Mouse (Mus musculus): Measurements from ENCODE around the gene Acr. TPM values are rescaled to one million over a fixed set of nuclear protein-coding genes. Genes with fewer than 3 reads are reported as not detected.

Gene Acr
- polyA plus RNA-seq, 1 experiment from 2014 or later = 0.08 TPM

Other genes starting within 250 kb of the Acr start
- gene Adm2, start 245.6 kb upstream of the Acr start, polyA plus RNA-seq (2015; fragmentation: Nextera tagmentation; extraction: Ambion mirVana) = 0.19 and 0.60 TPM in 2 replicates
- 0.28 TPM in 1 of 2 replicates, not detected in the other for gene Miox, start 233.9 kb upstream of the Acr start, polyA plus RNA-seq (2015; fragmentation: Nextera tagmentation; extraction: Ambion mirVana)
- gene Lmf2, start 212.7 kb upstream of the Acr start, polyA plus RNA-seq (2015; fragmentation: Nextera tagmentation; extraction: Ambion mirVana) = 43.0 and 57.7 TPM in 2 replicates
- 85.3 and 96.9 TPM in 2 replicates for gene Ncaph2, start 212.6 kb upstream of the Acr start, polyA plus RNA-seq (2015; fragmentation: Nextera tagmentation; extraction: Ambion mirVana)
- gene Sco2, start 194.5 kb upstream of the Acr start, polyA plus RNA-seq (2015; fragmentation: Nextera tagmentation; extraction: Ambion mirVana) = 7.0 and 8.2 TPM in 2 replicates
- 1.2 and 1.3 TPM in 2 replicates for gene Tymp, start 191.3 kb upstream of the Acr start, polyA plus RNA-seq (2015; fragmentation: Nextera tagmentation; extraction: Ambion mirVana)
- 0.96 and 1.1 TPM in 2 replicates for gene Odf3b, start 189.0 kb upstream of the Acr start, polyA plus RNA-seq (2015; fragmentation: Nextera tagmentation; extraction: Ambion mirVana)
- not detected in 2 replicates for gene Klhdc7b, start 183.4 kb upstream of the Acr start, polyA plus RNA-seq (2015; fragmentation: Nextera tagmentation; extraction: Ambion mirVana)
- not detected in 2 replicates for gene Syce3, start 157.8 kb upstream of the Acr start, polyA plus RNA-seq (2015; fragmentation: Nextera tagmentation; extraction: Ambion mirVana)
- 169 and 195 TPM in 2 replicates for gene Cpt1b, start 142.5 kb upstream of the Acr start, polyA plus RNA-seq (2015; fragmentation: Nextera tagmentation; extraction: Ambion mirVana)
- 3.3 and 3.9 TPM in 2 replicates for gene C730034F03Rik, start 138.7 kb upstream of the Acr start, polyA plus RNA-seq (2015; fragmentation: Nextera tagmentation; extraction: Ambion mirVana)
- 0.16 and 0.76 TPM in 2 replicates for gene Gm44502, start 138.6 kb upstream of the Acr start, polyA plus RNA-seq (2015; fragmentation: Nextera tagmentation; extraction: Ambion mirVana)
- gene Chkb, start 138.4 kb upstream of the Acr start, polyA plus RNA-seq (2015; fragmentation: Nextera tagmentation; extraction: Ambion mirVana) = 72.7 and 73.8 TPM in 2 replicates
- 0.16 and 1.3 TPM in 2 replicates for gene Mapk8ip2, start 114.4 kb upstream of the Acr start, polyA plus RNA-seq (2015; fragmentation: Nextera tagmentation; extraction: Ambion mirVana)
- 16.3 and 19.9 TPM in 2 replicates for gene Arsa, start 90.9 kb upstream of the Acr start, polyA plus RNA-seq (2015; fragmentation: Nextera tagmentation; extraction: Ambion mirVana)
- gene Shank3, start 68.7 kb upstream of the Acr start, polyA plus RNA-seq (2015; fragmentation: Nextera tagmentation; extraction: Ambion mirVana) = 1.4 and 2.1 TPM in 2 replicates
- gene Rabl2, start 23.6 kb downstream of the Acr start, polyA plus RNA-seq (2015; fragmentation: Nextera tagmentation; extraction: Ambion mirVana) = 18.1 and 22.3 TPM in 2 replicates

All from heart, embryonic 15.5 days (tissue).